Mouse (Mus musculus) adrenal gland, adult 8-10 months (tissue): ENCODE results near the gene E130311K13Rik. TPM values are rescaled to one million over a fixed set of nuclear protein-coding genes. Genes with fewer than 3 reads are reported as not detected.

Source experiments
- DNase-seq: peaks from one replicate; pipeline ENCODE4 v3.0.0; 2022
- total RNA-seq, 4 experiments: library from RNA; stranded (reverse); gene quantifications; 2 replicates each; pipeline ENCODE4 v1.2.4; 2022

Gene E130311K13Rik
- total RNA-seq, 4 experiments from 2014 or later: 10.5 to 18.1 (median 13.4) TPM

DNA sequence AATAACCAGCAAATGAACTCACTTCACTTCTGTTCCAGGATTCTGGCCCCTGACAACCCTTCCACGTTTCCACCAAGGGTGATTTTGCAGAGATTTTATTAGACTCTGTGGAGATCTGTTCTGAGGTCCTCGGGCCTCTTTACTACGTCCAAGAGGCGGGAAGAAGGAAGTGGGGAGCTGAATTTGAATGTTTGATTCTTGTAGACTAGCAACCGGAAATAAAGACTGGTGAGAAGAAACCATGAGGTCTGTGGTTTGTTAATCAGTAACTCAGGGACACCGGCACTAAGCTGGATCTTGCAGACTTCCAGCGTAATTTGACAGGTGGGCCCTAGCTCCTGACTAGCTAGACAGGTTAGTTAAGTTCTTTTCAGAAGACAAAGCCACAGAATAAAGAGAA, 35.6 kb downstream of the E130311K13Rik start:
- DNase-seq: no peak

DNA sequence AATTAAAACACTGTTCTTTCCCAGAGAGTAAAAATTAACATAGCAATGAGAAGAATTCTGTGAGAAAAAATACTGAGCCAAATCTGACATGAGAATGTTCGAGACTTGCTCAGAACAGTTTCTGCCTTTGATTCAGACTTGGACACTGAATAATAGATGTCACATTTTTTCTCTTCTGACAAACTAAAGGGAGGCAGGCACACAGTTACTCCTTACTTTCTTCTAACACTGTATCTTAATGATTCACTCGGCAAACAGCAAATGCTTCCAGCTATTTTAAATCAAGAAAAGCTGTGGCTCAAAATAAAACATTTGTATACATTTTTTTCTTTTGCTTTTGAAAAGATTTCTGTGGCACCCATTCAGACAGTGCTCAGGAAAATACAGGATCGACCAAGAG, 37.1 kb downstream of the E130311K13Rik start:
- no peak for DNase-seq

DNA sequence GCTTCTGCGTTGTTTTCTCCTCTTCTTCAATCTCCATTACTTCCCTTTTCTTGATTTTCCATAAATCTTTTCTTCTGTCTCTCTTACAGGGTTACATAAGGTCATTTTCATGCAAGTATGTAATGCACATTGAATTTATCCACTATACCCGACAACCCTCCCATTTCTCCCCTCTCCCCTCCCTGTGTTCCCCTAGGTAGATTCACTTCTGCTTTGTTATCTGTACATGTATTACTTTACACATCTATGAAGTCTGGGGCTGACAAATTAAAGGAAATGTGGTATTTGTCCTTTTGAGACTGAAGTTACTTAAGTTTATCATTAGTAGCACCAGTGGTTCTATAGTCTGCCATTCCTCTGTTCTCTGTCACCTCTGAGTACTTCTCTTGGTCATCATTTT, 48.2 kb downstream of the E130311K13Rik start:
- no peak for DNase-seq

DNA sequence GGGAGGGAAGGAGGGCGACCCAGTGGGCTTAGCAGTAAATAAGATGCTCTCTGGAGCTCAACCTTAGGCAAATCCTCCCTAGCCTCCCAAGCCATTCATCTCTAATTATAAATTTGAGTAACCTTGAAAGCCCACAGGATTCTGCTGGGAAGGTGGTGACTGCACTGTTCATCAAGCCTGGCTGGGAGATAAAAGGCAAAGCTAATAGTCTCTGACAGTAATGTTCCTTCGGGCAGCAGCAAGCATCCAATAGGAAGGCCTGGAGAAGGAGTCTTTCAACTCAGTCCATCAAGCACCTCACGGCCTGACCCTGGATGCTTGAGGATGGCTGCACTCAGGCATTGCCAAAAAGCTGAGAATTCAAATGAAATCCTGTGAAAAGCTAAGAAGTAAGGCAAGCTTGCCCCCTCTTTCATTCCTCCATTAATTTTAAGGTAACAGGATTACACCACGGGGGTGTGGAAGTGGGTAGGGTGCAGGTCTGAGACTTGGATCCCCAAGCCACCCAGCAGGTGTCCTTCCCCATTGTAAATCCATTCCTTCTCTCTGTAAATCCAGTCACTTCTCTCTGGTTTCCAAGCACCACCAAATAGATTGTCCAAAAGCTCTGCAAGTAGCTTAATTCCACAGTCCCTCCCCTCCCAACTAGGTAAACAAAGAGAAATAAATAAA, 50.1 kb downstream of the E130311K13Rik start:
- DNase-seq: no peak

DNA sequence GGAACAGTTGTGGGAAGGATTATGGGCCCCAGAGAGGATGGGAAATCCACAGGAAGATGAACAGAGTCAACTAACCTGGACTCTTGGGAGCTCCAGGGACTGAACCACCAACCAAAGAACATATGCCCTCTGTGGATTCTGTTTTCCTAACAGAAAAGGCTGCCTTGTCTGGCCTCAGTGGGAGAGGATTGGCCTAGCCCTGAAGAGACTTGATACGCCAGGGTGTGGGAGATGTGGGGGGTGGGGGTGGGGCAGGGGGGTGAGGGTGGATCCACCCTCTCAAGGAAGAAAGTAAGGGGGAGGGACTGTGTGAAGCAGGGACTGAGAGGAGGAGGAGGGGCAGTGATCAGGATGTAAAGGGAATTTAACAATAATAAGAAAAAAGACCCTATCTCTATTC, 56.5 kb downstream of the E130311K13Rik start:
- no peak for DNase-seq

DNA sequence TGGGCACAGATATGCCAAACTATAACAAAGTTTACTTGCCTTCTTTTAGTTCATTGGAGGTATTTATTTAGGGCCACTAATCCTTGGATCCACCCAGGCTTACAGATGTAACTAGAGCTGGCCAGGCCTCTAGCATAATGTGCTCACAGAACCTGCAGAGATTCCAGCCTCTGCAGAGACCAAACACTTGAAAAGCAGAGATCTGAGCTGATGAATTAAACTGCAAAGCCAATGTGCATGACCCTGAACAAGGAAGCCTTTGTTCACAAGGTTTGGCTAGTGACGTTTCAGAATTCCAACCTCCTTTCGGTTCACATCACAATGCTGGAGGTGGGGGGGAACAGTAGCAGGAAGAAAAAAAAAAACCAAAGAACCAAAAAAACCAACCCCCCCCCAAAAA, 58.0 kb downstream of the E130311K13Rik start:
- no peak for DNase-seq

DNA sequence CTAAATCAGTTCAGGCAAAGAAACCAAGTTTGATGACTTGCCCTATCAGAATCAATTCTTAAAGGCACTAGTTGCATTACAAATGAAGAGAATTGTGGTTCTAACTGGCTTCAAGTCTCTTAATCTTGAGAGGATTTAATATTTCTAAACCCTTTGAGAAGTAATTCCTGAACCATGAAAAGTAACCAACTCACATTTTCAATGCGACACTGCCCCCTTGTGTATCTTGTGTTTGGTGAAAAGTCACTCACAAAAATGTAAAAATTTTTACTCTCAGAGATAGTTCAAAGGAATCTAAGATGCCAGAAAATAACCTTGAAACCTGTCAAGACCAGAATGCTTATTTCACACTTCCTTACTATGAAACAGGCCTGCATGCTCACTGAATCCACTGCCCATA, 61.0 kb downstream of the E130311K13Rik start:
- no peak for DNase-seq

DNA sequence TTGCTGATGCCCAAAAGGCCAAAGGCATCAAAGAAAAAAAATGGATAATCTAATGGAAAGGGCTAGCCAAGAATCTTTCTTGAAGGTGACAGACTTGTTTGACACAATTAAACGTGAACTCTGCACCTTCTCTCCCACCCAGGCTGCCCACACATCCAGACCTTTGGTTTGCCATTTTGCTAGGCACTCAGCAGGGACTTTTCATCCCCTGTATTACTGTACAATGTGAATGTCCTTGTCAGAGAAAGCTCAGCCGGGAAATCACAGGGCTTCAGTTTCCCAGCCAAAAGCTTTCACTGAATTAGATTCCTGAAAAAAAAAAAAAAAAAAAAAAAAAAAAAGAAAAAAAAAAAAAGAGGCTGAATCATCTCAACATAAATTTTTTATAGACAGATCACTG, 64.2 kb downstream of the E130311K13Rik start:
- no peak for DNase-seq

Other genes starting within 250 kb of the E130311K13Rik start
- gene Plch1, start 30.0 kb downstream of the E130311K13Rik start, total RNA-seq: under 1 TPM in 3 of 4 experiments, not detected in 1; 0.07 to 0.38 (median 0.28) TPM
- gene Slc33a1, start 35.3 kb upstream of the E130311K13Rik start, total RNA-seq: 10 to 100 TPM; 38.4 to 52.0 (median 40.8) TPM
- gene Gmps, start 46.6 kb upstream of the E130311K13Rik start, total RNA-seq: 10 to 100 TPM; 24.3 to 28.1 (median 26.4) TPM
- under 1 TPM; 0.15 to 0.80 (median 0.30) TPM for gene Vmn2r1, start 152.1 kb upstream of the E130311K13Rik start, total RNA-seq
- not detected for gene Vmn2r2, start 212.5 kb upstream of the E130311K13Rik start, total RNA-seq